Mouse (Mus musculus) NIH3T3 (cell line): ENCODE measurements around the gene Bfsp2.
"Not testable (repeated sequence)": the region's sequence is repeated elsewhere in the genome, so short reads cannot be mapped to it uniquely, and the experiment has no call there.

Experiments
- DNase-seq: peaks from one replicate; pipeline ENCODE4 v3.0.0-alpha.2; 2012; ENCODE audit warnings: low read depth

Bfsp2 gene

GRCm38 (mm10) chr9:103430431-103431220 lies 49.6 kb downstream of the Bfsp2 start:
- no peak for DNase-seq

GRCm38 (mm10) chr9:103426425-103426824 lies 53.8 kb downstream of the Bfsp2 start:
- DNase-seq = no peak

GRCm38 (mm10) chr9:103424869-103425268 lies 55.4 kb downstream of the Bfsp2 start:
- DNase-seq = no peak

- no peak for DNase-seq
Measured at GRCm38 (mm10) chr9:103423951-103424350, 56.3 kb downstream of the Bfsp2 start.

- DNase-seq = no peak
Measured at GRCm38 (mm10) chr9:103423384-103423783, 56.8 kb downstream of the Bfsp2 start.

- no peak for DNase-seq
Measured at GRCm38 (mm10) chr9:103422847-103423246, 57.4 kb downstream of the Bfsp2 start.

- no peak for DNase-seq
Measured at GRCm38 (mm10) chr9:103420844-103421243, 59.4 kb downstream of the Bfsp2 start.

- no peak for DNase-seq
Measured at GRCm38 (mm10) chr9:103418786-103419185, 61.4 kb downstream of the Bfsp2 start.

GRCm38 (mm10) chr9:103418267-103418666 lies 62.0 kb downstream of the Bfsp2 start:
- not testable (repeated sequence) for DNase-seq

GRCm38 (mm10) chr9:103413457-103413856 lies 66.8 kb downstream of the Bfsp2 start:
- DNase-seq = no peak

GRCm38 (mm10) chr9:103409119-103409518 lies 71.1 kb downstream of the Bfsp2 start:
- peak; percentile 30 for DNase-seq

GRCm38 (mm10) chr9:103408136-103408777 lies 72.0 kb downstream of the Bfsp2 start:
- no peak for DNase-seq

GRCm38 (mm10) chr9:103403331-103403973 lies 76.8 kb downstream of the Bfsp2 start:
- no peak for DNase-seq

- DNase-seq = peak; percentile 80
Measured at GRCm38 (mm10) chr9:103398509-103399157, 81.6 kb downstream of the Bfsp2 start.

- DNase-seq = no peak
Measured at GRCm38 (mm10) chr9:103393256-103393655, 87.0 kb downstream of the Bfsp2 start.

- no peak for DNase-seq
Measured at GRCm38 (mm10) chr9:103391796-103392372, 88.3 kb downstream of the Bfsp2 start.

- no peak for DNase-seq
Measured at GRCm38 (mm10) chr9:103389261-103389660, 91.0 kb downstream of the Bfsp2 start.

GRCm38 (mm10) chr9:103387011-103387653 lies 93.1 kb downstream of the Bfsp2 start:
- DNase-seq = peak; percentile 39

GRCm38 (mm10) chr9:103386573-103386972 lies 93.6 kb downstream of the Bfsp2 start:
- DNase-seq = no peak

- no peak for DNase-seq
Measured at GRCm38 (mm10) chr9:103385600-103385999, 94.6 kb downstream of the Bfsp2 start.

- DNase-seq = no peak
Measured at GRCm38 (mm10) chr9:103384141-103384796, 96.0 kb downstream of the Bfsp2 start.
